Mouse (Mus musculus): ENCODE results near the gene Pde4a. TPM values are rescaled to one million over a fixed set of nuclear protein-coding genes. Genes with fewer than 3 reads are reported as not detected.

The Pde4a gene
- total and polyA plus RNA-seq, 3 experiments: 57.2 to 60.0 (median 58.9) TPM

GRCm38 (mm10) chr9:21161209-21161909 lies 4.2 kb upstream of the Pde4a start:
- Histone ChIP-seq H3K27ac (peak overlapping the region; percentile 40; the same call in 1 of the 2 replicates), H3K27me3 (ENCODE audit: control insufficient read depth, insufficient read depth, low read length) (no peaks in the 10 kb centered on the region), H3K4me3 (peak overlapping the region; percentile 48), H3K36me3 (ENCODE audit: control insufficient read depth, insufficient read depth, low read length) (no peaks in the 10 kb centered on the region), H3K4me1 (ENCODE audit: control insufficient read depth, insufficient read depth, low read length) (peaks cover 4% of the 10 kb centered on the region), H3K79me2 (replicated peaks; ENCODE audit: control insufficient read depth, insufficient read depth, low read length) (no peaks in the 10 kb centered on the region), H3K9ac (ENCODE audit: low read depth, low read length) (peak overlapping the region; percentile 71)
- 2% methylated on average over 52 of the region's 52 CpGs for WGBS
- TF ChIP-seq CTCF (IDR thresholded peaks at IDR 0.05) (no peak; the same call in 1 of the 2 replicates), EP300 (IDR thresholded peaks at IDR 0.05; ENCODE audit: insufficient read depth, low read depth, low read length) (0 out of 2 replicates have a peak, but pooled peaks have one; percentile 34)
- DNase-seq: peak; percentile 88 to 90
- intact Hi-C loops (cut with DNase I): no loop called here

GRCm38 (mm10) chr9:21163086-21164050 lies 2.1 kb upstream of the Pde4a start:
- H3K4me1 ChIP-seq (ENCODE audit: control insufficient read depth, insufficient read depth, low read length): peaks cover 13% of the 10 kb centered on the region
- no peaks in the 10 kb centered on the region for H3K27me3 ChIP-seq (ENCODE audit: control insufficient read depth, insufficient read depth, low read length)
- TF ChIP-seq POLR2A (IDR thresholded peaks at IDR 0.05; ENCODE audit: insufficient read depth, low read depth, low read length): no peak
- no peak for TF ChIP-seq CTCF (IDR thresholded peaks at IDR 0.05)
- no peak for TF ChIP-seq EP300 (IDR thresholded peaks at IDR 0.05; ENCODE audit: insufficient read depth, low read depth, low read length)
- intact Hi-C loops (cut with DNase I): no loop called here
- no peaks in the 10 kb centered on the region for H3K36me3 ChIP-seq (ENCODE audit: control insufficient read depth, insufficient read depth, low read length)
- 62% methylated on average over 11 of the region's 11 CpGs for WGBS
- no peak overlapping the region for H3K9ac ChIP-seq (ENCODE audit: low read depth, low read length)
- no peak for DNase-seq
- H3K79me2 ChIP-seq (replicated peaks; ENCODE audit: control insufficient read depth, insufficient read depth, low read length): no peaks in the 10 kb centered on the region
- H3K27ac ChIP-seq: no peak overlapping the region
- no peak overlapping the region for H3K4me3 ChIP-seq

DNA sequence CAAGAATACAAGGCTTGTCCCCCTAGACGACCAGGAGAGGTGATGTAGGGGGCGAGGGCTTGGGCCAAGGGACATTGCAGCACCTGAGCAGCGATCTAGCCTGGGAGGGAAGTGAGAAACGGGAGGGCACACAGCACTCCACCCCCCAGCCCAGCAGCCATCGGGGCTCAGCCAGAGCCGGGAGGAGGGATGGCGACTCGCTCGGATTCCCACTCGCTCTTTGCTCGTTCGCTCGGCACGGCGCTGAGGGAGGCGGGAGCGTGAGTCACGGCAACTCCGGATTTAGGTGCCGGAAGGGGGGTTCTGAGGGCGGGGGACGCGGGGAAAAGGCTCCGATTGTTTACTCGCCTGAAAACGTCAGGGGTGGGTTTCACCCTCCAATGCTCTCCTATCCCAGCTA lies 1.4 kb upstream of the Pde4a start:
- Histone ChIP-seq H3K27me3 (ENCODE audit: control insufficient read depth, insufficient read depth, low read length) (no peaks in the 10 kb centered on the region), H3K4me3 (no peak overlapping the region), H3K4me1 (ENCODE audit: control insufficient read depth, insufficient read depth, low read length) (peaks cover 16% of the 10 kb centered on the region), H3K9ac (ENCODE audit: low read depth, low read length) (0 out of 2 replicates have a peak overlapping the region, but pooled peaks have one; percentile 20), H3K79me2 (replicated peaks; ENCODE audit: control insufficient read depth, insufficient read depth, low read length) (no peaks in the 10 kb centered on the region), H3K36me3 (ENCODE audit: control insufficient read depth, insufficient read depth, low read length) (no peaks in the 10 kb centered on the region), H3K27ac (no peak overlapping the region)
- no peak for DNase-seq
- no peak for TF ChIP-seq CTCF (IDR thresholded peaks at IDR 0.05)
- no peak for TF ChIP-seq POLR2A (IDR thresholded peaks at IDR 0.05; ENCODE audit: insufficient read depth, low read depth, low read length)
- no peak for TF ChIP-seq EP300 (IDR thresholded peaks at IDR 0.05; ENCODE audit: insufficient read depth, low read depth, low read length)
- WGBS: 0% methylated on average over 26 of the region's 26 CpGs
- intact Hi-C loops (cut with DNase I): no loop called here

GRCm38 (mm10) chr9:21165952-21166451 lies 488 bp downstream of the Pde4a start:
- peak overlapping the region; percentile 58 for H3K4me3 ChIP-seq
- H3K9ac ChIP-seq (ENCODE audit: low read depth, low read length): peak overlapping the region; percentile 81
- H3K4me1 ChIP-seq (ENCODE audit: control insufficient read depth, insufficient read depth, low read length): peaks cover 16% of the 10 kb centered on the region
- H3K27ac ChIP-seq: peak overlapping the region; percentile 31; the same call in 1 of the 2 replicates
- no peaks in the 10 kb centered on the region for H3K36me3 ChIP-seq (ENCODE audit: control insufficient read depth, insufficient read depth, low read length)
- under 1% methylated on average over 47 of the region's 47 CpGs for WGBS
- H3K27me3 ChIP-seq (ENCODE audit: control insufficient read depth, insufficient read depth, low read length): no peaks in the 10 kb centered on the region
- H3K79me2 ChIP-seq (replicated peaks; ENCODE audit: control insufficient read depth, insufficient read depth, low read length): no peaks in the 10 kb centered on the region
- intact Hi-C loops (cut with DNase I): no loop called here
- no peak for TF ChIP-seq POLR2A (IDR thresholded peaks at IDR 0.05; ENCODE audit: insufficient read depth, low read depth, low read length)
- peak; percentile 70 for TF ChIP-seq CTCF (IDR thresholded peaks at IDR 0.05)
- TF ChIP-seq EP300 (IDR thresholded peaks at IDR 0.05; ENCODE audit: insufficient read depth, low read depth, low read length): no peak
- DNase-seq: peak; percentile 49 to 74

- Histone ChIP-seq H3K27ac (no peak overlapping the region), H3K79me2 (replicated peaks; ENCODE audit: control insufficient read depth, insufficient read depth, low read length) (no peaks in the 10 kb centered on the region), H3K9ac (ENCODE audit: low read depth, low read length) (peak overlapping the region; percentile 32), H3K36me3 (ENCODE audit: control insufficient read depth, insufficient read depth, low read length) (no peaks in the 10 kb centered on the region), H3K4me3 (peak overlapping the region; percentile 58; the same call in 1 of the 2 replicates), H3K4me1 (ENCODE audit: control insufficient read depth, insufficient read depth, low read length) (peaks cover 16% of the 10 kb centered on the region), H3K27me3 (ENCODE audit: control insufficient read depth, insufficient read depth, low read length) (no peaks in the 10 kb centered on the region)
- TF ChIP-seq POLR2A (IDR thresholded peaks at IDR 0.05; ENCODE audit: insufficient read depth, low read depth, low read length): no peak
- TF ChIP-seq EP300 (IDR thresholded peaks at IDR 0.05; ENCODE audit: insufficient read depth, low read depth, low read length): no peak
- no peak for TF ChIP-seq CTCF (IDR thresholded peaks at IDR 0.05)
- 33% methylated on average over 3 of the region's 3 CpGs for whole genome bisulfite sequencing
- no peak for DNase-seq
- intact Hi-C loops (cut with DNase I): no loop called here
Measured at GRCm38 (mm10) chr9:21166516-21166915, 1.0 kb downstream of the Pde4a start.
